Mouse (Mus musculus): ENCODE data around the gene Kiz.

DNA sequence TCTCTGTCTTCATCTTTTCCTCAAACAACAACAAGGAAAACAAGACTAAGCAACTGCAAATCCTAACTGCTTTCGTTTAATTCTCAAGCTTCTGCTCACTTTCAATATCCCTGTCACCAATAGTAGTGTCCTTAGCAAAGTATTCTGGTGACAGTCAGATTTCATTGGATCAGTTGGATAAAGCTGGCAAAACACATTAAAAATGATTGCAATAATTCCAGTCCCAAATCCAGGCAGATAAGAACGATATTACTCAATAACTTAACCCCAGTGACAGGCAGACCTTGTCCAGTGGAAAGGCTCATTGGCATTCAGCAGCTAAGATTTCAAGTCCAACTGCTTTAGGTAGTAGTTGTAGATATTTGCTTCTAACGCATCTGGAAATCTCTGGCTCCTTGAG is 119.4 kb downstream of the Kiz start:
- TF ChIP-seq CTCF (IDR thresholded peaks at IDR 0.05; ENCODE audit: low read depth) = no peak
- no peak for TF ChIP-seq EP300 (optimal IDR thresholded peaks at IDR 0.05)

Data from stomach, postnatal 0 days (tissue).